ENCODE assay signal across 18 mouse cellular contexts in genomic region chr10:21193088-21193934, GRCm38 (mm10). TPM values are rescaled to one million over a fixed set of nuclear protein-coding genes. Genes with fewer than 3 reads are reported as not detected.
DNase-seq lines count a peak whose midpoint lies in the region; ATAC-seq and TF ChIP-seq lines count a peak whose summit lies in the region.
"Had no signal": no experiment of that assay in that cellular context is flagged by ENCODE, and none has a peak within 500 bp of the region (broad histone marks: within the 10 kb centered on the region; RNA-seq: fewer than 3 reads in every experiment).

No protein-coding gene starts in this region.

- TF ChIP-seq POLR2A in ES-Bruce4 (IDR thresholded peaks at IDR 0.05; ENCODE audit: insufficient read depth, low read length): no peak

- no peak overlapping the region for H3K4me3 ChIP-seq in lung, embryonic 15.5 days
- H3K4me3 ChIP-seq in ES-Bruce4 (ENCODE audit: low read depth, low read length): no peak overlapping the region
- no peak overlapping the region for H3K4me3 ChIP-seq in midbrain, embryonic 13.5 days (replicated peaks)
- H3K4me3 ChIP-seq: forebrain, embryonic 13.5 days; heart, embryonic 15.5 days; megakaryocyte, embryonic 14.5 days; neural tube, embryonic 13.5 days had no signal

- DNase-seq in lung, adult 18-20 months: no peak
- DNase-seq in ZHBTc4 (ENCODE audit: low read depth, low spot score): peak; percentile 14
- DNase-seq in cerebellum, adult 9-11 months: no peak
- no peak for DNase-seq in heart, adult 18-20 months
- DNase-seq: adrenal gland, postnatal 36 days; cerebellum, adult 11-12 months; gastrocnemius, postnatal 36 days; kidney, postnatal 10 days; lung, adult 2 months had no signal

- H3K27me3 ChIP-seq in lung, embryonic 15.5 days: no peaks in the 10 kb centered on the region; the same call in 1 of the 2 replicates
- H3K27me3 ChIP-seq in ES-Bruce4 (ENCODE audit: control insufficient read depth, insufficient read depth, low read length, poor library complexity, severe bottlenecking): no peaks in the 10 kb centered on the region
- H3K27me3 ChIP-seq in midbrain, embryonic 13.5 days: no peaks in the 10 kb centered on the region
- H3K27me3 ChIP-seq: heart, embryonic 15.5 days; megakaryocyte, embryonic 14.5 days; neural tube, embryonic 13.5 days had no signal

- no peak overlapping the region for H3K27ac ChIP-seq in lung, embryonic 15.5 days
- peak overlapping the region; percentile 42; the same call in 1 of the 2 replicates for H3K27ac ChIP-seq in ES-Bruce4 (ENCODE audit: insufficient read depth, low read length)
- H3K27ac ChIP-seq in midbrain, embryonic 13.5 days: no peak overlapping the region
- H3K27ac ChIP-seq: forebrain, embryonic 13.5 days; heart, embryonic 15.5 days; hindbrain, embryonic 14.5 days; neural tube, embryonic 13.5 days had no signal

- TF ChIP-seq EP300 in ES-Bruce4 (IDR thresholded peaks at IDR 0.05; ENCODE audit: insufficient read depth, low read depth, low read length): no peak

- H3K9me3 ChIP-seq in lung, embryonic 15.5 days: no peaks in the 10 kb centered on the region
- H3K9me3 ChIP-seq in ES-Bruce4 (replicated peaks; ENCODE audit: control insufficient read depth, insufficient read depth, low read length, poor library complexity, severe bottlenecking): no peaks in the 10 kb centered on the region
- no peaks in the 10 kb centered on the region for H3K9me3 ChIP-seq in midbrain, embryonic 13.5 days
- H3K9me3 ChIP-seq: forebrain, embryonic 13.5 days; heart, embryonic 15.5 days; megakaryocyte, embryonic 14.5 days; neural tube, embryonic 13.5 days had no signal

- H3K4me2 ChIP-seq in lung, embryonic 15.5 days: no peak overlapping the region
- H3K4me2 ChIP-seq in midbrain, embryonic 13.5 days (replicated peaks): no peak overlapping the region
- H3K4me2 ChIP-seq: forebrain, embryonic 13.5 days; heart, embryonic 15.5 days; hindbrain, embryonic 14.5 days; neural tube, embryonic 13.5 days had no signal

- H3K4me1 ChIP-seq in lung, embryonic 15.5 days: no peaks in the 10 kb centered on the region
- peaks cover 6% of the 10 kb centered on the region for H3K4me1 ChIP-seq in ES-Bruce4 (ENCODE audit: control insufficient read depth, insufficient read depth, low read length)
- peaks cover 12% of the 10 kb centered on the region for H3K4me1 ChIP-seq in midbrain, embryonic 13.5 days (replicated peaks)
- H3K4me1 ChIP-seq: heart, embryonic 15.5 days; neural tube, embryonic 13.5 days had no signal

- no peak for TF ChIP-seq CTCF in ES-Bruce4 (IDR thresholded peaks at IDR 0.05; ENCODE audit: low read depth, low read length)

- peak; percentile 39; the same call in 1 of the 2 replicates for ATAC-seq in lung, embryonic 15.5 days (ENCODE audit: borderline replicate concordance, extremely low read depth, low FRiP score, low TSS enrichment)
- peak; percentile 69 for ATAC-seq in midbrain, embryonic 13.5 days
- ATAC-seq: forebrain, embryonic 13.5 days; intestine, postnatal 0 days had no signal

- H3K36me3 ChIP-seq in lung, embryonic 15.5 days: no peaks in the 10 kb centered on the region
- H3K36me3 ChIP-seq in ES-Bruce4 (ENCODE audit: control insufficient read depth, insufficient read depth, low read length, poor library complexity, severe bottlenecking): no peaks in the 10 kb centered on the region
- H3K36me3 ChIP-seq in midbrain, embryonic 13.5 days: no peaks in the 10 kb centered on the region
- H3K36me3 ChIP-seq: heart, embryonic 15.5 days; neural tube, embryonic 13.5 days had no signal

- WGBS in lung, embryonic 15.5 days: 40% methylated on average over 10 of the region's 10 CpGs
- 32% methylated on average over 10 of the region's 10 CpGs for WGBS in midbrain, embryonic 13.5 days

- H3K9ac ChIP-seq in lung, embryonic 15.5 days: no peak overlapping the region
- H3K9ac ChIP-seq in ES-Bruce4 (ENCODE audit: low read depth, poor library complexity, severe bottlenecking): no peak overlapping the region
- no peak overlapping the region for H3K9ac ChIP-seq in midbrain, embryonic 13.5 days (replicated peaks)
- H3K9ac ChIP-seq: forebrain, embryonic 13.5 days; heart, embryonic 15.5 days; hindbrain, embryonic 14.5 days; neural tube, embryonic 13.5 days had no signal

RNA-seq across cellular contexts. Expression of gene Myb, which starts 32.5 kb away (rescaled TPM):
- polyA plus RNA-seq in lung, embryonic 15.5 days (2015; fragmentation: Nextera tagmentation; extraction: Ambion mirVana): 6.0 and 8.9 TPM in 2 replicates
- polyA plus RNA-seq in ES-Bruce4 (2011; ENCODE audit: insufficient read depth, insufficient read length, low read depth, missing spikeins): 11.3 and 12.7 TPM in 2 replicates
- 3.0 and 3.1 TPM in 2 replicates for polyA plus RNA-seq in midbrain, embryonic 13.5 days (2015; fragmentation: Nextera tagmentation; extraction: Ambion mirVana)
- total RNA-seq in heart, adult 18-20 months (2021): under 1 TPM; 0.07 to 0.21 TPM
